Mouse (Mus musculus): ENCODE data around the gene Car2.

Gene Car2

DNA sequence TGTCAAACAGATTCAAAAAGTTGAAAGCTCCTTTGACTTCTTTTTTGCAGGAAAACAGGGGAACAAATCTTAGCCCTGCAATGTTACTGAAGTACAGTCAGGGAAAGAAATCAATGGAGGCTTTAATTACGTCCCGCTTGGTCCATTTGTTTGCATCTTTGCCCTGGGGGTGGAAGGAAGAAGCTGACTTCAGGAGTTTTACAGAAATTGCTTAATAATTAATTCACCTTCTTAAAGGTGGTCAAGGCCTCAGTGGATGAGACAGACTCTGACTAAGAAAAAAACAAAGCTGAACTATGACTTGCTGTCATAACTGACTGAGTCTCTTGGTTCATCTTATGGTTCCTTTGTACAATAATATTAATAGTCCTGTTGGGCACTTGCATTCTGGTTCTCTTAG is 59.6 kb downstream of the Car2 start:
- DNase-seq (ENCODE audit: low read depth, low spot score), result no peak

- no peak for DNase-seq (ENCODE audit: low read depth, low spot score)
Observed at GRCm38 (mm10) chr3:14948067-14948800, 62.2 kb downstream of the Car2 start.

DNA sequence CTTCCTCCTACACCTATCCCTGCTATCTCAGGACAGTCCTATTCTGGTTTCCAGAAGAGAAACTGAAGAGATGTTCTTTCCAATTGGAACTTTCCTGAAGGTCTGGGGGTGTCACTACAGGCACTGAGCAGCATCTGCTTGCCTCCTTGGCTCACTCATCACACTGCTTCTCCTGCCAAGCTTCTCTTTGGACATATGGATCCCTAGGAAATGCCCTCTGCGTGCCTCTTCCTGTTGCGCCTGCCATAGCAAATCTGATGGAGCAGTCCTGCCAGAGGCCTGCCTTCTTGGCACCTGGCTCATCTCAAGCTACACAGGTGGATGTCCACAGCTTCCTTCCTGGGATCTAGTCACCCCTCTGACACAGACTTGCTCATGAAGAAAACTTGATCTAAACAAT is 64.0 kb downstream of the Car2 start:
- DNase-seq (ENCODE audit: low read depth, low spot score), result no peak

Measured in c-Kit-negative CD71-positive TER-119-positive erythroid progenitor cells, embryonic 14.5 days (primary cell).